ENCODE assay signal across 14 mouse cellular contexts in genomic region chr17:4504951-4505350, GRCm38 (mm10).
"Had no signal": no experiment of that assay in that cellular context is flagged by ENCODE, and none has a peak within 500 bp of the region (broad histone marks: within the 10 kb centered on the region; RNA-seq: fewer than 3 reads in every experiment).

No protein-coding gene starts in this region.

- DNase-seq: kidney, adult 11 months; kidney, adult 8-10 months; kidney, postnatal 10 days; kidney, postnatal 36 days; layer of hippocampus, postnatal 36 days; liver; lung, adult 2 months; lung, postnatal 14 days; lung, postnatal 4 days; midbrain, embryonic 14.5 days; retina, postnatal 1 day; spleen, adult 18-20 months; thymus, adult 18-20 months; thymus, postnatal 36 days had no signal
